Mouse (Mus musculus) embryonic stem cell, embryonic (primary cell): ENCODE measurements around the gene Tlnrd1.

Source experiments
- CTCF ChIA-PET, 4 experiments: fragments of 300-600 bp in 2 of 4; fragments of 350-600 bp in 2 of 4; sonication (Branson Sonifier 250); formaldehyde crosslinking; loops; one replicate each; lab custom pipeline; 2022; ENCODE audit warnings: inconsistent platforms in 2 of 4; lab: Charles Lee
- POLR2A ChIA-PET, 4 experiments: fragments of 300-600 bp in 2 of 4; fragments of 350-600 bp in 2 of 4; sonication (Branson Sonifier 250); formaldehyde crosslinking; loops; one replicate each; lab custom pipeline; 2022; ENCODE audit warnings: antibody characterized with exemption in 4 of 4, inconsistent platforms in 1 of 4; lab: Charles Lee

Tlnrd1 gene

DNA sequence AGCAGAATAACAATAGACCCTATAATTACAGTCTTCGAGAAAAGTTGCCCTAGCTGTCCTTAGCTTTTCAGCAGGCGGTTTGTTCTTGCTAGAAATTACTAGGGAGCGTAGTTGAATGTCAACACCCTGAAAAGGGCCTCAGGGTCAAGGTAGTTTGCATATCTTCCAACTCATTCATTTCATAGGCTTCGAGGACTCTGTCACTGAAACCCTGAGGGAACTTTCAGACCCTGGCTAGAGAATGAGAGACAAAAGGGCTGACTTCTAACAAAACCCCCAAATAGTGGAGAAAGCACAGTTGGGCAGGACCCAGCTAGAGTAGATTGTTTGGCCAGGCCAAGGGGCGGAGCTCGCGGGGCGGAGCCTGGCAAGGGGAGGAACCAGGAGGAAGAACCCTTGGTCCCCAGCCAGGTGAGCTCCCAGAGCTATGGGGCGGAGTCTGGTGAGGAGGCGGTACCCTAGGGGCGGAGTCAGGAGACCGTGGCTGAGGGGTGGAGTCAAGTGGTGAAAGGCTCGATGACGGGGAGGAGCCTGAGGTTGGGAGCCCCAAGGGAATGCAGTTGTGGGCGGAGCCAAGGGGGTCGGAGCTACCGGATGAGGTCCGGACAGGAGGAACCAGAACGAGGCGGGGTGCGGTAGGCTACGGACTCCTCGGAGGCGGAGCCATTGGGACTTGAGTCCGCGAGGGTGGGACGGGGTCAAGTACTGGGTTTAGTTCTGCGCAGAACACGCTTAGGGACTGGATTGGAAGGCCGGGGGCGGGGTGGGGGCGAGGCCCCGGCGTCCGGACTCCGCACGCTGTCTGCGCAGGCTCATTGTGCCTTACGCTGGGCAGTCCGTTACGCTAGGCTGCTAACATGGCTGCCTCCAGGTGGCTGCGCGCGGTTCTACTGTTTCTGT lies 7.6 kb upstream of the Tlnrd1 start:
- ChIA-PET CTCF (interaction anchor here (0.7 to 1.4 kb wide), 12 partner anchors 10 to 381 kb away, joined by 3 to 7 read pairs (median 4); partner anchors contain the start of genes Cemip (in 1 of the 4) and Stard5 (in 1 of the 4)), POLR2A (interaction anchor here (0.6 to 5.9 kb wide), 82 partner anchors 9 to 1125 kb away, joined by 3 to 160 read pairs (median 4); partner anchors contain the start of genes Cemip (in 2 of the 4), Cfap161 (in 2 of the 4), Stard5 (in 2 of the 4) and Mex3b (in 1 of the 4))

DNA sequence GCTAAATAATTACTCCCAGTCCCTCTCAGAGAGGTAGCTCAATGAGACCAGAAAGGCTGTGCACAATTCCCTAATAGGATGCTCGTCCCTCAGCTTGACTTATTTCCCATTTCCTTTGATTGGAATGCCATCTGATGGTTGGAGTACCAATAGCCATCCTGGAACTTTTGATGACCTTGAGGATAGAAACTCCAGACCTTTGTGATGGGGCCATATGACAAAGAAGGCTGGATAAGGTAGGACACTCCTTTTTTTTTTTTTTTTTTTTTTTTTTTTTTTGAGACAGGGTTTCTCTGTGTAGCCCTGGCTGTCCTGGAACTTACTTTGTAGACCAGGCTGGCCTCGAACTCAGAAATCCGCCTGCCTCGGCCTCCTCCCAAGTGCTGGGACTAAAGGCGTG lies 5.8 kb upstream of the Tlnrd1 start:
- ChIA-PET POLR2A (interaction anchor here in 3 of 4 experiments (0.7 to 5.9 kb wide), 8 partner anchors 8 to 299 kb away, joined by 3 to 160 read pairs (median 12); no protein-coding TSS in a partner anchor), CTCF (interaction anchor here in 1 of 4 experiments (1.2 kb wide), 1 partner anchor 87 kb away, joined by 3 read pairs; no protein-coding TSS in a partner anchor)

DNA sequence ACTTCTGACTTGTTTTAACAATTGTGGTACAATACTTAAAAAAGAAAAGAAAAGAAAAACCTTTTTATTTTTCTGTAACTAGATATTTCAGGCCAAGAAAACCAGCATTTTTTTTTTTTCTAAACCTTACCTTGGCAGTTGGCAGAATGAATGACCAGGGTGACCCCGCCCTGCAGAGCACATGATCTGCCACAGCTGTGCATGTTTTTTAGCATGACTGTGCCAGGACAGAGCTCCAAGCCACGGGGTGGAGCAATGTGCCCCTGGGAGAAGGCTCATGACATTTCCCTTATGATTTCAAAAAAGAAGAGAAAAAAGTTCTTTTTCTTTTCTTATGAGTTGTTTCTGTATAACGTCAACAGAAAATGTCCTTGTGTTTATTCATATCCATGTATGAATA lies 5.3 kb upstream of the Tlnrd1 start:
- ChIA-PET CTCF (interaction anchor here in 1 of 4 experiments (1.2 kb wide), 1 partner anchor 86 kb away, joined by 3 read pairs; no protein-coding TSS in a partner anchor), POLR2A (interaction anchor here in 3 of 4 experiments (0.7 to 5.9 kb wide), 7 partner anchors 8 to 300 kb away, joined by 3 to 160 read pairs (median 12); no protein-coding TSS in a partner anchor)

DNA sequence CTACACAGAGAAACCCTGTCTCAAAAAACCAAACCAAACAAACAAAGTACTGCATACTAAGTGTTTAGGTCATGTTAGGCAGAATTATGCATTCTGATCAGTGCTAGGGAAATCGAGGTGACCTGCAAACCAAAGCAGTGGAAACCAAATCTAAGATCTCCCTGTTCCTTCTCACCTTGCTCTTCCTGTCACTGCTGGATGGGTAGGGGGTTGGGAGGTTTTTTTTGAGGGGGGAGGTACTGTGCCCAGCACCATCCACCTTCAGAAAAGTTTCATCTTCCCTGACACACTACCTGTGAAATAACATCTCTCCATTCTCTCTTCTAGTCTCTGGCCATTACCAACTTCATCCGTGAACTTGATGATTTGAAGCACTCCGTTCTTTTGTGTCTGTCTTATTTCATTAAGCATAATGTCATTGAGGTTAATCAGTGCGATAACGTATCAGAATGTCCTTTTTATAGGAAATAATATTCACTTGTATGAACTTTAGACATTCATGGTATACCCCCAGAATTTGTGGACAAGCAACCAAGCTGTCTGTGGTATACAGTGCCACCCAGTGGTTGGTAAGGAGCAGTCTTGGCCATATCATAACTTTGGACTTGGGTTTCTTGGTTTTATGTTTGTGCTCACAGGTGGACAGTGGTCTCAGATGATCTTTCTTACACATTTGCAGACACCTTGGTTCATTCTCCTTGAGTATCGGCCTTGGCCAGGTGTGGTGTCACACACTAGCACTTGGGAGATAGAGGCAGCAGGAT lies 2.4 kb upstream of the Tlnrd1 start:
- ChIA-PET CTCF (interaction anchor here in 2 of 4 experiments (1.1 to 1.4 kb wide), 3 partner anchors 11 to 211 kb away, joined by 3 read pairs; no protein-coding TSS in a partner anchor), POLR2A (interaction anchor here in 3 of 4 experiments (0.6 to 5.9 kb wide), 13 partner anchors 12 to 361 kb away, joined by 3 to 166 read pairs (median 6); partner anchors contain the start of gene Stard5 (in 1 of the 3))

DNA sequence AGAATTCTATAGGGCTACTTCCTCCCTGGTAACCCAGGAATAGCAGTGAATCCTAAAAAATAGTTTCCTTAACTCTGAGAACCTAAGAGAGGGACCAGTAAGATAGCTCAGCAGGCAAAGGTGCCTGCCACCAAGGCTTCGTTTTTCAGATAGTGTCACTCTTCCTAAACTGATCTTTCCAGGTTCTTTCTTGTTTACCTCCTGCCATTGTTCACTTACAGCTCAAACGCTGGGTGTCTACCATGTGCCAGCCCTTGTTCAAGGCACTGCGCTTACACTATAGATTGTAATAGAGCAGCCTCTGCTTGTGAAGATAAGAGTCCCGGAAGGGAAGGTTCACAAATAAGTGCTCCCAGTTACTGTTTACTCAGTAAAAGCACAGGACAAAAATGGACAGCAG lies 1.7 kb upstream of the Tlnrd1 start:
- POLR2A ChIA-PET = interaction anchor here in 3 of 4 experiments (0.6 to 5.6 kb wide), 11 partner anchors 11 to 254 kb away, joined by 3 to 166 read pairs (median 8); partner anchors contain the start of genes Cfap161 (in 1 of the 3) and Stard5 (in 1 of the 3)
- CTCF ChIA-PET = interaction anchor here in 3 of 4 experiments (0.5 to 1.2 kb wide), 3 partner anchors 12 to 421 kb away, joined by 3 to 5 read pairs (median 4); no protein-coding TSS in a partner anchor

DNA sequence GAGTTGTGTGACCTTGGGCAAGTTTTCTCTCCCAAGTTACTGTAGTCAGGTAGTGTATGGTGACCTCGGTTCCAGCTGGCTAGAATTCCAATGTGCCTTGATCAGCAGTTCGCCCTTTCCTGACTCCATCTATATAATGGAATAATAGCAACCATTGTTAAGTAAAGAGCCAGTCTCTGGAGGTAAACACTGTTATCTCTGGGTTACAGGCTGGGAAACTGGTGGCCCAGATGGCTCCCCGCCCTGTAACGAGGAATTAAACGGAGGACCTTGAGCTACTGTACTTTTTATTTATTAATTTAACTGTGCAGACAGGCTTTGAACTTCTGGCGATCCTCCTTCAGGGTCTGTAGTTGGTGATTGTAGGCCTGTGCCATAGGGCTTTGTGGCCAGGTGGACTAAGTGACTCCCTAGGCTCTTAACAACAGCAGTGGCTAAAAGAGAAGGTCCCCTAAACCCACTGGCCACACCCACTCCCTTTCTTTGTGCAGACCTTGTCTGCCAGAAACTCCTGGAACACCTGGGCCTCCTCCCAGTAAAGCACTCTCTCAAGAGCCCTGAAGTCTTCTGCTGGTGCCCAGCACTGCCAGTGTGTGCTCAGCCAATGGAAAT lies 922 bp upstream of the Tlnrd1 start:
- CTCF ChIA-PET = interaction anchor here in 2 of 4 experiments (0.5 to 1.2 kb wide), 6 partner anchors 14 to 387 kb away, joined by 3 to 4 read pairs (median 3); no protein-coding TSS in a partner anchor
- POLR2A ChIA-PET = interaction anchor here (0.6 to 5.6 kb wide), 78 partner anchors 8 to 1651 kb away, joined by 3 to 166 read pairs (median 4); partner anchors contain the start of genes Stard5 (in 3 of the 4), Abhd17c (in 1 of the 4), Cfap161 (in 1 of the 4) and Il16 (in 1 of the 4)

DNA sequence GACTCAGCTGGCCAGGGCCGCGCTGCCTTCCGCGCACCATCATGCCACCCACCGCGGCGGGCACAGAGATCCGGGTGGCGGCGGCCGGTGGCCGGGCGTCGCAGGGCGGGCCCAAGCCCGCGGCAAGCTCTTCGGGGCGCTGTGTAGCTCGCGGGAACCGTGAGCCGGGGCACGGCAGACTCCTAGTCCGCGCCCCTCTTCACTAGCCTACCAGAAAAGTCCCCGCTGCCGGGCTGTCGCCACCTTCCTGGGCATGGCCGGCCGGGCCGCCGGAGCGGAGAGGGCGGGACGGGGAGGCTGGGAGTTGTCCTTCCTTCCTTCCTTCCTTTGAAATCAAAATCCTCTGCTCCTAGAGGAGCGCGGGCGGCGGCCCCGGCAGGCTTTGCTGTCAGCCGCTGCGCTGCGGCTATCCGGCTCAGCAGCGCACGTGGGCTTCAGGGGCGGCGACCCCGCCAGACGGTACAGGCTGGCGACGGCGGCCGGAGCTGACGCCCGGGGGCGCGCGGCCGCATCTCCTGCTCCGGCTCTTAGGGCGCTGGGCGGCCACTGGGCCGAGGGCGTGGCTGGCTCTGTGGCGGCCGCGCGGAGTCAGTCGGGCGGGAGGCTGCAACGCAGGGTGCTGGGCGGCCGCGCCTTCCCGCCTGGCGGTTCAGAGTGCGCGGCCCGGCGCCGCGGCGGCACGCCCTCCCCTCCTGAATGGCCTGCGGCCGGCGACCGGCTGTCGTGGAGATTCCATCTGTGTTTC lies 657 bp downstream of the Tlnrd1 start:
- CTCF ChIA-PET = no interaction called here
- POLR2A ChIA-PET = interaction anchor here (0.6 to 5.6 kb wide), 36 partner anchors 8 to 1664 kb away, joined by 3 to 166 read pairs (median 6); partner anchors contain the start of genes Cfap161 (in 1 of the 4), Il16 (in 1 of the 4) and Stard5 (in 1 of the 4)

DNA sequence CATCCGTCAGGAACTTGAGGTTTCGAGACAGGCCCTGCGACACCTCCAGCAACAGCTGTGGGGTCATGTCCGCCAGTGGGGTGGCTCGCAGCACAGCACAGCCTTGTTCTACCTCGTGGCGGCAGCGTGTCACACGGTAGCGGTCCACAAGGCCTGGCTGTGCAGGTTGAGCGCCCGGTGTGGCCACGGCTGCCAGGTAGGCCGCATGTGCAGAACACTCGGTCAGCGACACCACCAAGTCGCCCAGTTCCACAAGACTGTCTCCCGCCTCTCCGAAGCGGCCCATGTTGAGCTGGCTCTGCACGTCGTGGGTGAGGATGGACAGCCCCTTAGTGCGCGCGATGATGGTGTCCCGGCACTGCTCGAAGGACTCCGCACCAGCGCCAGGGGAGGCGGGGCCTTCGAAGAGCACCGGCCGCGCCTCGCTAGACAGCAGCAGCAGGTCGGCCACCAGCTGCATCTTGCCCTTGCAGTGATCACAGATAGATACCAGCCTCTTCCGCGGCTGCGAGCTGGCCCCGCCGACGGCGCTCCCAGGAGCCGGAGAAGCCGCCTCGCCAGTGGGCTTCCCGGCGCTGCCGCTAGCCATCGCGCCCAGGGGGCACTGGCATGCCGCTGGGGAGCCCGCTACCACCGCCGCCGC lies 1.4 kb downstream of the Tlnrd1 start:
- CTCF ChIA-PET = no interaction called here

DNA sequence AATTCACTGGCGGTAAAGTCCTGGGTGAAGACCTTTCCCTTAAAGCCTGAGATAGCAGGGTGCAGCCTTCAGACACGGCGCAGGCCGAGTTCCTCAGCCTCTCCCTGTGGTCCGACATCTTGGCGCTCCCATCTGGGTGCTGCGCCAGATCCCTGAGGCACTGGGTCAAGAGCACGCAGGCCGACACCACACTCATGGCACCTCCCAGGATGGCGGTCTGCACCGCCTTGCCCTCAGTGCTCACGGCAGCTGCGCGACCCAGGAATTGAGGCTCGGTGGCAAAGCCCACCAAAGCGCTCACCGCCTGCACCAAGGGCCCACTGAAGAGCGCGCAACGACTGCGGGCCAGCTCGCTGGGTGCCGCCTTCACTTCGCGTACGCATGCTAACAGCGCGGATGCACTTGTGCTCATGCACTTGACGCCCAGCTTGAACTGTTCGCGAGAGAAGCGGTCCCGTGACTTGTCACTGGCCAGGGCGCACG lies 1.9 kb downstream of the Tlnrd1 start:
- CTCF ChIA-PET = no interaction called here
- POLR2A ChIA-PET = interaction anchor here (0.6 to 5.6 kb wide), 21 partner anchors 7 to 1644 kb away, joined by 3 to 166 read pairs (median 6); partner anchors contain the start of genes Cfap161 (in 1 of the 4) and Stard5 (in 1 of the 4)

More for the DNA sequence above, 1.4 kb downstream of the Tlnrd1 start:
- POLR2A ChIA-PET = interaction anchor here (0.7 to 5.6 kb wide), 22 partner anchors 9 to 251 kb away, joined by 3 to 166 read pairs (median 6); partner anchors contain the start of genes Cfap161 (in 1 of the 4) and Stard5 (in 1 of the 4)

DNA sequence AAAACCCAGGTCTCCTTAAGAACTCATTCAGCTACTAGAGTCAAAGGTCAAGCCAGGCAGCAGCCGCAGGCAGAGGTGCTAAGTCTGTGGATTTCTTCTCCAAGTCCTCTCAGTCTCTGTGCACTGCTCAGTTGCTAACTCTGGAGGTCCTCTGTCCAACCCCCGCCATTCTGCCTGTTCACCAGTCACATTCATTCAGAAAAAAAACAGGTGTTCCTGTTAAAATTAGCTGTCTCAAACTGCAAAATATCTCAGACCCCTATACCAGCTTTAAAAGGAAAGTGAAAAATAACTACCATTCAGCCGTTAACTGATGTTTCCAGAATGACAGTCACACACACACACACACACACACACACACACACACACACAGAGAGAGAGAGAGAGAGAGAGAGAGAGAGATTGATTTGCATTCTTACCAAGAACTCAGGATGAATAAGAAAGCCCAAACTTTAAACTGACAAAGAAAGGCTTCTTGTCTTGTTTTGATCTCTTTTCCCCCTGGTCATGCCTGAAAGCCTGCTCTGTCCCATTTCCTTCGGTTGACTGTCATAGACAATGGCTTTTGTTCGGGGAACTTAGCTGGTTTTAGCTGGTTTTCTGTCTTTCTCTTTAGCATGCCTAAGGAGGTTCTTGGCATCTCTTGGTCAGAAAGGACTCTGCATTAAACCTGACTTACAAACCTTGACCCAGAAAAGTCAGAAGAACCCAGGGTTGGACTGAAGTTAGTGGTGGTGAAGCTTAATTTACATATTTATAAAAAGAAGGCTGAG lies 5.2 kb downstream of the Tlnrd1 start:
- POLR2A ChIA-PET = interaction anchor here (0.7 to 4.7 kb wide), 43 partner anchors 9 to 888 kb away, joined by 3 to 60 read pairs (median 5); partner anchors contain the start of gene Cfap161 (in 1 of the 4)
- CTCF ChIA-PET = interaction anchor here in 1 of 4 experiments (1.0 kb wide), 1 partner anchor 191 kb away, joined by 3 read pairs; no protein-coding TSS in a partner anchor

DNA sequence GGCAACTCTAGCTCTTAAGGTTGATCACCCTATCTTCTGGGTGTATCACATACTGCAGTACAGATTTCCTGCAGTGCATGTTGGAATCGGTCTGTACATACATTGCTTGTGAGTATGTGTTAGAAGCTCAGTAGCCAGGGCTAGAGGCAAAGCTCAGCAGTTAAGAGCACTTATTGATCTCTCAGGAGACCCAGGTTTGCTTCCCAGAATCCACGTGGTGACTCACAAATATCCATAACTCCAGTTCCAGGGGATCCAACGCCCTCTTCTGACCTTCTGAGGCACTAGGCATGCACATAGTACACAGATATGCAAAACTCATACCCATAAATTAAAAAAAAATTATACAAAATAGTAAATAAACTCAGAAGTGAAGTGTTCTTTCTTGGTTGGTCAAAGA lies 7.0 kb downstream of the Tlnrd1 start:
- POLR2A ChIA-PET = interaction anchor here in 3 of 4 experiments (0.8 to 4.7 kb wide), 13 partner anchors 12 to 83 kb away, joined by 3 to 60 read pairs (median 7); partner anchors contain the start of gene Cfap161 (in 1 of the 3)
- CTCF ChIA-PET = no interaction called here

DNA sequence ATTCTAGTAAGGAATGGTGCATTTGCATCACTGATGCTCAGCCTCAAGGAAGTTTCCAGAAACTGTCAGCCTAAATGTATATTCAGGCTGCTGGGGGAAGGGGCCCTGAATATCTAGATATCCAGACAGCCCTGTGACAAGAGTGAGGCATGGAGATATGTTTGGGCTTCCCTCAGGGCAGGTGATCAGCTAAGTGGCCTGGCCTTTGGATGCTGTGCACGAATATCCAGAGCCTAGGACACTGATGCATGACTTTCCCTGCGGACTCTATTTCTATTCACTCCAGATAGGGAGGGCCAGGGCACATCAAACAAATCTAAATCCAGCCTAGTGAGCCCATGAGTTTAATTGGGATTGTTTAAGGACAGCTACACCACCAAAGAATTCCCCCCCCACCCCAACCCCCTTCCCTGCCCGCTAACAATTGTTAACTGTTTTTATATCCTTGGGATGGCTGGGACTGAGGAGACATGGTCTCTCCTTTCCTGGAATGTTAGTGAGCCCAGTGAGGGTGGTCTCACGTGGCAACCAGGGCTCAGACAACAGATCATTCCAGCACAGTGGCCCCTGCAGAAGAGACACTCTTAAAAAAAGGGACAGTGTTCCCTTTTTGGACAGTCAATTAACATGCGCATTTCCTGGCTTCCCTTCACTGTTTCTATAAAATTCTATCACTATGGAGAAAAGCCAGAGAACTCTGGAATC lies 14.1 kb downstream of the Tlnrd1 start:
- CTCF ChIA-PET = no interaction called here
- POLR2A ChIA-PET = interaction anchor here in 2 of 4 experiments (0.9 to 1.6 kb wide), 5 partner anchors 8 to 22 kb away, joined by 3 to 6 read pairs (median 5); partner anchors contain the start of gene Mesd (in 1 of the 2)

DNA sequence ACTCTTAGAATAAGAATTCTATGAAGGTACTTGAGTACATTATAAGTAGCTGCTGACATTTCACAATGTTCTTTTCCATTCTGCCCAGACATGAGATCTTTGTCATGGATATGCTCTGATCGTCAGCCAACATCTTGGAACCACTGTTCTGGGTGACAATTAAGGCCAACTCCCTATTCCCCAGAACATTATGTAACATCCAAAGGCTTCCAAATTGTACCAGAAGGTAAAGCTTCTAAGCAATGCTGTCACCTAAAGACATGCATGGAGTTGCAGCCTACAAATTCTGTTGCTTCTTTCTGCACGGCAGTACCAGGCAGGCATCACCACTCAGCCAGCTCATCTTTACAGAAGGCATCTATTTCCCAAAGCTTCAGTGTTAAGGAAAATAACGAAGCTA lies 15.9 kb downstream of the Tlnrd1 start:
- CTCF ChIA-PET = no interaction called here
- POLR2A ChIA-PET = interaction anchor here in 3 of 4 experiments (0.6 to 1.4 kb wide), 5 partner anchors 15 to 23 kb away, joined by 3 to 5 read pairs (median 3); partner anchors contain the start of genes Mesd (in 2 of the 3) and Tlnrd1 (in 1 of the 3)

DNA sequence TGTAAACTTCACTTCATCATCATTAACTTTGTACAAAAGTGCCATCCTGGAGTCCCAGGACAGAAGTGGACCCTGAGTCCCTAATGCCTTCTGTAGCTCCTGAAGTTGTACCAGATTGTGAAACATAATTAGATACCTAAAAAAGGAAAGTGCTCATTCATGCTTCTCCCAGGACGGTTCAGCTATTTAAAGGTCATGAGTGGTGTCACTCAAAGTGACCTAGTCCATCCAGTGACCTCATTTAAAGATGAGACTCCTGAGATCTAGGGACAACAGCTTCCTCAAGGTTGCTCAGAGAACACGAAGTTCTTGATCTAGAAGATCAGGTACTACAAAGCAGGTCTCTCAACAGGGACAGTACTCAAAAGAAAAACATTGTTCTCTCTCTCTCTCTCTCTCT lies 20.6 kb downstream of the Tlnrd1 start:
- POLR2A ChIA-PET = interaction anchor here in 3 of 4 experiments (0.5 to 1.8 kb wide), 6 partner anchors 10 to 124 kb away, joined by 3 to 8 read pairs (median 4); partner anchors contain the start of genes Mesd (in 1 of the 3) and Tlnrd1 (in 1 of the 3)
- CTCF ChIA-PET = interaction anchor here in 2 of 4 experiments (0.6 kb wide), 2 partner anchors 58 to 297 kb away, joined by 3 to 5 read pairs; no protein-coding TSS in a partner anchor
